Mouse (Mus musculus): Measurements from ENCODE around the gene Ubac1. TPM values are rescaled to one million over a fixed set of nuclear protein-coding genes. Genes with fewer than 3 reads are reported as not detected.
A peak's percentile ranks its signal among the peaks of the same experiment; 100 is the strongest.

The Ubac1 gene
- polyA plus RNA-seq, 1 experiment from 2014 or later: 40.6 TPM

- TF ChIP-seq EP300 (IDR thresholded peaks at IDR 0.05): no peak
- TF ChIP-seq CTCF (IDR thresholded peaks at IDR 0.05): no peak
- Histone ChIP-seq H3K4me1 (ENCODE audit: insufficient read depth, low read depth, low read length) (peaks cover 2% of the 10 kb centered on the region; the same call in 1 of the 2 replicates), H3K9me3 (ENCODE audit: low read length) (no peaks in the 10 kb centered on the region), H3K9ac (replicated peaks; ENCODE audit: low read depth) (peak overlapping the region; percentile 84), H3K27ac (ENCODE audit: low read length) (peak overlapping the region; percentile 83), H3K4me2 (replicated peaks; ENCODE audit: low read depth, low read length) (peak overlapping the region; percentile 90), H3K27me3 (replicated peaks; ENCODE audit: insufficient read depth, low read length) (no peaks in the 10 kb centered on the region), H3K36me3 (ENCODE audit: insufficient read depth, low read length) (no peaks in the 10 kb centered on the region), H3K4me3 (ENCODE audit: low read depth, low read length) (peak overlapping the region; percentile 88)
- peak; percentile 26 for DNase-seq (ENCODE audit: low spot score)
- ATAC-seq: peak; percentile 2
- WGBS: 1% methylated on average over 58 of the region's 76 CpGs
These were observed 39.0 kb downstream of the Ubac1 start for GRCm38 (mm10) chr2:25982426-25983091.

GRCm38 (mm10) chr2:25982052-25982425 is 39.5 kb downstream of the Ubac1 start:
- Histone ChIP-seq H3K4me1 (ENCODE audit: insufficient read depth, low read depth, low read length) (peaks cover 2% of the 10 kb centered on the region; the same call in 1 of the 2 replicates), H3K4me2 (replicated peaks; ENCODE audit: low read depth, low read length) (peak overlapping the region; percentile 90), H3K36me3 (ENCODE audit: insufficient read depth, low read length) (no peaks in the 10 kb centered on the region), H3K4me3 (ENCODE audit: low read depth, low read length) (peak overlapping the region; percentile 88), H3K9ac (replicated peaks; ENCODE audit: low read depth) (peak overlapping the region; percentile 84), H3K27ac (ENCODE audit: low read length) (peak overlapping the region; percentile 83; the same call in 1 of the 2 replicates), H3K9me3 (ENCODE audit: low read length) (no peaks in the 10 kb centered on the region), H3K27me3 (replicated peaks; ENCODE audit: insufficient read depth, low read length) (no peaks in the 10 kb centered on the region)
- WGBS: 0% methylated on average over 14 of the region's 16 CpGs
- TF ChIP-seq CTCF (IDR thresholded peaks at IDR 0.05): no peak
- TF ChIP-seq EP300 (IDR thresholded peaks at IDR 0.05): no peak
- ATAC-seq (no peak), DNase-seq (ENCODE audit: low spot score) (peak; percentile 36)

GRCm38 (mm10) chr2:25978997-25979396 is 42.5 kb downstream of the Ubac1 start:
- H3K9ac ChIP-seq (replicated peaks; ENCODE audit: low read depth): no peak overlapping the region
- ATAC-seq: no peak
- H3K36me3 ChIP-seq (ENCODE audit: insufficient read depth, low read length): no peaks in the 10 kb centered on the region
- peaks cover 2% of the 10 kb centered on the region; the same call in 1 of the 2 replicates for H3K4me1 ChIP-seq (ENCODE audit: insufficient read depth, low read depth, low read length)
- no peaks in the 10 kb centered on the region for H3K9me3 ChIP-seq (ENCODE audit: low read length)
- no peak overlapping the region for H3K4me3 ChIP-seq (ENCODE audit: low read depth, low read length)
- no peak for TF ChIP-seq CTCF (IDR thresholded peaks at IDR 0.05)
- WGBS: 71% methylated on average over 4 of the region's 4 CpGs
- no peak for DNase-seq (ENCODE audit: low spot score)
- no peaks in the 10 kb centered on the region for H3K27me3 ChIP-seq (replicated peaks; ENCODE audit: insufficient read depth, low read length)
- no peak overlapping the region for H3K27ac ChIP-seq (ENCODE audit: low read length)
- H3K4me2 ChIP-seq (replicated peaks; ENCODE audit: low read depth, low read length): no peak overlapping the region

- no peak for TF ChIP-seq CTCF (IDR thresholded peaks at IDR 0.05)
- no peak for TF ChIP-seq EP300 (IDR thresholded peaks at IDR 0.05)
- no peak for ATAC-seq
- 39% methylated on average over 7 of the region's 7 CpGs for WGBS
These were observed 43.8 kb downstream of the Ubac1 start for GRCm38 (mm10) chr2:25977587-25978239.

GRCm38 (mm10) chr2:25975141-25975770 is 46.3 kb downstream of the Ubac1 start:
- Histone ChIP-seq H3K27me3 (replicated peaks; ENCODE audit: insufficient read depth, low read length) (no peaks in the 10 kb centered on the region), H3K36me3 (ENCODE audit: insufficient read depth, low read length) (no peaks in the 10 kb centered on the region), H3K4me3 (ENCODE audit: low read depth, low read length) (no peak overlapping the region), H3K9ac (replicated peaks; ENCODE audit: low read depth) (no peak overlapping the region), H3K4me2 (replicated peaks; ENCODE audit: low read depth, low read length) (no peak overlapping the region), H3K27ac (ENCODE audit: low read length) (no peak overlapping the region), H3K9me3 (ENCODE audit: low read length) (no peaks in the 10 kb centered on the region), H3K4me1 (ENCODE audit: insufficient read depth, low read depth, low read length) (peaks cover 6% of the 10 kb centered on the region; the same call in 1 of the 2 replicates)
- WGBS: 74% methylated on average over 4 of the region's 4 CpGs
- DNase-seq (ENCODE audit: low spot score) (no peak), ATAC-seq (no peak)
- TF ChIP-seq CTCF (IDR thresholded peaks at IDR 0.05) (no peak), EP300 (IDR thresholded peaks at IDR 0.05) (no peak)

More at GRCm38 (mm10) chr2:25977587-25978239, 43.8 kb downstream of the Ubac1 start:
- no peaks in the 10 kb centered on the region for H3K27me3 ChIP-seq (replicated peaks; ENCODE audit: insufficient read depth, low read length)
- H3K4me3 ChIP-seq (ENCODE audit: low read depth, low read length): no peak overlapping the region
- H3K4me1 ChIP-seq (ENCODE audit: insufficient read depth, low read depth, low read length): peaks cover 2% of the 10 kb centered on the region; the same call in 1 of the 2 replicates
- no peak overlapping the region for H3K27ac ChIP-seq (ENCODE audit: low read length)
- no peak overlapping the region for H3K4me2 ChIP-seq (replicated peaks; ENCODE audit: low read depth, low read length)
- peak; percentile 14 for DNase-seq (ENCODE audit: low spot score)
- H3K9ac ChIP-seq (replicated peaks; ENCODE audit: low read depth): no peak overlapping the region
- no peaks in the 10 kb centered on the region for H3K36me3 ChIP-seq (ENCODE audit: insufficient read depth, low read length)
- H3K9me3 ChIP-seq (ENCODE audit: low read length): no peaks in the 10 kb centered on the region

- peak overlapping the region; percentile 48 for H3K27ac ChIP-seq (ENCODE audit: low read length)
- H3K27me3 ChIP-seq (replicated peaks; ENCODE audit: insufficient read depth, low read length): no peaks in the 10 kb centered on the region
- H3K4me2 ChIP-seq (replicated peaks; ENCODE audit: low read depth, low read length): no peak overlapping the region
- DNase-seq (ENCODE audit: low spot score) (no peak), ATAC-seq (no peak)
- peaks cover 14% of the 10 kb centered on the region; the same call in 1 of the 2 replicates for H3K4me1 ChIP-seq (ENCODE audit: insufficient read depth, low read depth, low read length)
- no peaks in the 10 kb centered on the region for H3K36me3 ChIP-seq (ENCODE audit: insufficient read depth, low read length)
- no peaks in the 10 kb centered on the region for H3K9me3 ChIP-seq (ENCODE audit: low read length)
- H3K4me3 ChIP-seq (ENCODE audit: low read depth, low read length): no peak overlapping the region
- no peak overlapping the region for H3K9ac ChIP-seq (replicated peaks; ENCODE audit: low read depth)
- WGBS: 29% methylated on average over 2 of the region's 2 CpGs
- TF ChIP-seq EP300 (IDR thresholded peaks at IDR 0.05) (no peak), CTCF (IDR thresholded peaks at IDR 0.05) (no peak)
These were observed 51.1 kb downstream of the Ubac1 start for GRCm38 (mm10) chr2:25970426-25970825.
